Mouse (Mus musculus) CH12.LX (cell line): ENCODE measurements around the gene Ankrd31. TPM values are rescaled to one million over a fixed set of nuclear protein-coding genes. Genes with fewer than 3 reads are reported as not detected.

Experiments
- DNase-seq: peaks from one replicate; pipeline ENCODE4 v3.0.0-alpha.2; 2013; ENCODE audit errors: extremely low read depth
- H3K27ac ChIP-seq: 2 replicates; pipeline ENCODE4 v1.5.1; 2012; ENCODE audit warnings: low read depth, mild to moderate bottlenecking, control low read depth, moderate library complexity; ENCODE audit not compliant: insufficient read depth
- H3K27me3 ChIP-seq: replicated peaks from 2 replicates; pipeline ENCODE3; 2012; ENCODE audit warnings: inconsistent platforms
- H3K36me3 ChIP-seq, 2 experiments: replicated peaks in 1 of 2; 2 replicates each; pipeline versions ENCODE3 to v1.6.1; 2012; ENCODE audit warnings: inconsistent platforms in 1 of 2, low read length in 1 of 2, mild to moderate bottlenecking in 1 of 2, mixed read lengths in 1 of 2, moderate library complexity in 1 of 2; ENCODE audit not compliant: control insufficient read depth in 1 of 2, insufficient read depth in 1 of 2
- H3K4me1 ChIP-seq, 2 experiments: 2 replicates each; pipeline ENCODE4 v1.6.1; 2012; ENCODE audit warnings: inconsistent platforms in 1 of 2, moderate library complexity in 1 of 2; ENCODE audit not compliant: insufficient read depth in 2 of 2, control insufficient read depth in 1 of 2
- H3K4me2 ChIP-seq: 2 replicates; pipeline ENCODE4 v1.6.1; 2012; ENCODE audit warnings: low read depth, mild to moderate bottlenecking, control low read depth; ENCODE audit not compliant: poor library complexity, insufficient read depth, severe bottlenecking
- H3K4me3 ChIP-seq, 3 experiments: fragments of 150-350 bp in 1 of 3; sonication (generic) in 1 of 3; replicated peaks in 1 of 3; 2 replicates each; pipeline versions ENCODE3 to v1.5.1; 2011 to 2012; ENCODE audit warnings: low read depth in 2 of 3, low read length in 2 of 3, mild to moderate bottlenecking in 2 of 3, moderate library complexity in 2 of 3, control low read depth in 1 of 3, improper control_type of control experiment in 1 of 3, inconsistent platforms in 1 of 3, mixed read lengths in 1 of 3; ENCODE audit not compliant: poor library complexity in 1 of 3
- H3K79me2 ChIP-seq: replicated peaks from 2 replicates; pipeline ENCODE4 v1.6.1; 2012; ENCODE audit warnings: mild to moderate bottlenecking, moderate library complexity; ENCODE audit not compliant: control insufficient read depth, poor library complexity, insufficient read depth, severe bottlenecking; ENCODE audit errors: extremely low read depth
- H3K9ac ChIP-seq: 2 replicates; pipeline ENCODE4 v1.6.1; 2012; ENCODE audit warnings: low read depth, mild to moderate bottlenecking, control low read depth, moderate library complexity; ENCODE audit not compliant: insufficient read depth
- H3K9me3 ChIP-seq: replicated peaks from 2 replicates; pipeline ENCODE3; 2012; ENCODE audit warnings: low read length, inconsistent platforms, mixed read lengths
- BHLHE40 ChIP-seq: IDR thresholded peaks from 2 replicates; pipeline ENCODE4 v1.6.1; 2011; ENCODE audit warnings: mild to moderate bottlenecking, low read depth, low read length, improper control_type of control experiment
- CHD2 ChIP-seq: IDR thresholded peaks from 2 replicates; pipeline ENCODE4 v1.6.1; 2011; ENCODE audit warnings: low read length, improper control_type of control experiment
- CTCF ChIP-seq, 2 experiments: IDR thresholded peaks in 1 of 2; conservative IDR thresholded peaks in 1 of 2; 2 replicates each; pipeline ENCODE4 v1.5.1; 2011 to 2012; ENCODE audit warnings: low read depth in 2 of 2, low read length in 2 of 2, improper control_type of control experiment in 1 of 2, inconsistent platforms in 1 of 2, mild to moderate bottlenecking in 1 of 2, moderate library complexity in 1 of 2
- E2F4 ChIP-seq: IDR thresholded peaks from 2 replicates; pipeline ENCODE4 v1.6.1; 2011; ENCODE audit warnings: low read depth, low read length, improper control_type of control experiment; ENCODE audit not compliant: insufficient replicate concordance
- ELF1 ChIP-seq: IDR thresholded peaks from 2 replicates; pipeline ENCODE4 v1.6.1; 2014; ENCODE audit warnings: low read depth, mild to moderate bottlenecking, inconsistent platforms, low read length, improper control_type of control experiment
- ETS1 ChIP-seq: conservative IDR thresholded peaks from 2 replicates; pipeline ENCODE4 v1.6.1; 2012; ENCODE audit warnings: low read depth, mild to moderate bottlenecking, inconsistent platforms, low read length, improper control_type of control experiment, moderate library complexity
- IRF4 ChIP-seq: IDR thresholded peaks from 2 replicates; pipeline ENCODE4 v1.6.1; 2014; ENCODE audit warnings: low read depth, mild to moderate bottlenecking, inconsistent platforms, low read length, improper control_type of control experiment
- JUN ChIP-seq: IDR thresholded peaks from 2 replicates; pipeline ENCODE4 v1.6.1; 2011; ENCODE audit warnings: low read depth, mild to moderate bottlenecking, low read length, improper control_type of control experiment, moderate library complexity; ENCODE audit not compliant: insufficient read depth
- JUND ChIP-seq: conservative IDR thresholded peaks from 2 replicates; pipeline ENCODE4 v1.6.1; 2011; ENCODE audit warnings: low read depth, low read length, improper control_type of control experiment
- MAZ ChIP-seq: IDR thresholded peaks from 2 replicates; pipeline ENCODE4 v1.6.1; 2012; ENCODE audit warnings: low read depth, mild to moderate bottlenecking, inconsistent platforms, low read length, improper control_type of control experiment, moderate library complexity
- MEF2A ChIP-seq: IDR thresholded peaks from 2 replicates; pipeline ENCODE4 v1.6.1; 2014; ENCODE audit warnings: low read depth, mild to moderate bottlenecking, inconsistent platforms, low read length, improper control_type of control experiment, borderline replicate concordance
- MYC ChIP-seq: IDR thresholded peaks from 2 replicates; pipeline ENCODE4 v1.6.1; 2011; ENCODE audit warnings: low read depth, mild to moderate bottlenecking, improper control_type of control experiment, low read length
- NRF1 ChIP-seq: IDR thresholded peaks from 2 replicates; pipeline ENCODE4 v1.6.1; 2014; ENCODE audit warnings: low read depth, mild to moderate bottlenecking, inconsistent platforms, low read length, improper control_type of control experiment, moderate library complexity
- PAX5 ChIP-seq: IDR thresholded peaks from 2 replicates; pipeline ENCODE4 v1.6.1; 2012; ENCODE audit warnings: low read length, inconsistent platforms, mixed read lengths
- POLR2AphosphoS2 ChIP-seq: IDR thresholded peaks from 2 replicates; pipeline ENCODE4 v1.6.1; 2011; ENCODE audit warnings: low read depth, low read length, improper control_type of control experiment
- RAD21 ChIP-seq: IDR thresholded peaks from 2 replicates; pipeline ENCODE4 v1.6.1; 2011; ENCODE audit warnings: low read depth, mild to moderate bottlenecking, low read length, improper control_type of control experiment, moderate library complexity
- SIN3A ChIP-seq: IDR thresholded peaks from 2 replicates; pipeline ENCODE4 v1.6.1; 2012; ENCODE audit warnings: low read length, improper control_type of control experiment, inconsistent platforms
- SMC3 ChIP-seq: IDR thresholded peaks from 2 replicates; pipeline ENCODE4 v1.6.1; 2011; ENCODE audit warnings: low read depth, low read length, improper control_type of control experiment
- USF1 ChIP-seq: IDR thresholded peaks from 2 replicates; pipeline ENCODE4 v1.6.1; 2014; ENCODE audit warnings: low read depth, mild to moderate bottlenecking, inconsistent platforms, low read length, improper control_type of control experiment
- USF2 ChIP-seq: conservative IDR thresholded peaks from 2 replicates; pipeline ENCODE4 v1.6.1; 2011; ENCODE audit warnings: low read depth, low read length, improper control_type of control experiment
- ZKSCAN1 ChIP-seq: IDR thresholded peaks from 2 replicates; pipeline ENCODE4 v1.6.1; 2012; ENCODE audit warnings: low read depth, inconsistent platforms, low read length, improper control_type of control experiment, borderline replicate concordance
- ZNF384 ChIP-seq: IDR thresholded peaks from 2 replicates; pipeline ENCODE4 v1.6.1; 2012; ENCODE audit warnings: low read depth, low read length, improper control_type of control experiment, inconsistent platforms
- dilution Hi-C: fragments of 300-500 bp; cut with MboI; formaldehyde crosslinking; loops from 2 replicates; pipeline ENCODE4 v1.14.3; 2020; ENCODE audit warnings: low sequenced_read_pairs; ENCODE audit not compliant: extremely low pct_unique_long_range_greater_than_20kb, extremely low pct_ligation_motif_present
- in situ Hi-C: fragments of 300-500 bp; cut with MboI; formaldehyde crosslinking; loops from 3 replicates; pipeline ENCODE4 v1.14.3; 2019; ENCODE audit warnings: low sequenced_read_pairs, low pct_ligation_motif_present, low pct_unique_long_range_greater_than_20kb, mixed read lengths
- polyA plus RNA-seq: library from polyadenylated mRNA; unstranded; fragments of >175 nt; gene quantifications from 2 replicates; pipeline ENCODE4 v1.2.1, GENCODE M21; 2012; ENCODE audit warnings: low read depth; ENCODE audit not compliant: insufficient read length
- total RNA-seq, 2 experiments: library from RNA; depleted of rRNA; stranded (reverse); fragments of 300-350 nt in 1 of 2; fragments of >200 nt in 1 of 2; gene quantifications; 2 replicates each; pipeline ENCODE4 v1.2.3; 2012 to 2014

Ankrd31 gene
- total and polyA plus RNA-seq, 3 experiments = not detected

DNA sequence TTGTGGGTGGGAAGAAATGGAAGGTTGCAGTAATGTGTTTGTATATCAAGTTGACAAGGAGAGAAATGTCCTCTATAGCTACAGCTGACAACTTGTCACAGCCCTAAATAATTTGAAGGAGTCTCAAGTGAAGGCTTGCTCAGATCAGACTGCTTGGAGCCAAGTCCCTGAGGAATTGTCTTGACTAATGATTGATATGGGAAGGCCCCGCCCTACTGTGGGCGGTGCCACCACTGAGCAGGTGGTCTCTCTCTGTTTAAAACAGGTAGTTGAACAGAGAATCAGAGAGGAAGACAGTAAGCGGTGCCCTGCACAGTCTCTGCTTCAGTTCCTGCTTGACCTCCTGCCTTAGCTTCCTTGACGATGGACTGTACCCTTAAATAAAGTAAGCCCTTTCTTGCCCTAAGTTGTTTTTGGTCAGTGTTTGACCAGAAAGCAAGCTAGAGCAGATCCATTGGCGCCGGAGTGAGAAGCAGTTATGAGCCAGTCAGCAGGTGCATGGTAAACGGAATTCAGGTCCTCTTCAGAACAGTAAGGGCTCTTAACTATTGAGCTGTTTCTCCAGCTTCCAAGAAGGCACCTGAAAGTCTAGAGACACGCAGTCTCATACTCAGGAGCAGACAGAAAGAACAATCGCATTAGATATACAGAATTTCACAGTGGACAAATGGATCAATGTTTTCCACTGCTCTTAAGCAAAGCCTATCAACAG, 45.3 kb upstream of the Ankrd31 start:
- Histone ChIP-seq H3K9me3 (no peaks in the 10 kb centered on the region), H3K27me3 (no peaks in the 10 kb centered on the region), H3K27ac (no peak overlapping the region), H3K4me3 (no peak overlapping the region), H3K9ac (no peak overlapping the region), H3K4me1 (peaks cover 0 to 20% of the 10 kb centered on the region in 2 experiments; a peak in 2 of 4 replicates), H3K4me2 (no peak overlapping the region), H3K79me2 (no peaks in the 10 kb centered on the region), H3K36me3 (peaks cover 0 to 2% of the 10 kb centered on the region in 2 experiments)
- TF ChIP-seq CHD2 (no peak), NRF1 (no peak), SMC3 (no peak), USF1 (no peak), ETS1 (no peak), SIN3A (no peak), POLR2AphosphoS2 (no peak), RAD21 (no peak), PAX5 (no peak), IRF4 (no peak), ZNF384 (no peak)
- dilution Hi-C loops (no loop called here), in situ Hi-C loops (no loop called here)
- no peak for DNase-seq

DNA sequence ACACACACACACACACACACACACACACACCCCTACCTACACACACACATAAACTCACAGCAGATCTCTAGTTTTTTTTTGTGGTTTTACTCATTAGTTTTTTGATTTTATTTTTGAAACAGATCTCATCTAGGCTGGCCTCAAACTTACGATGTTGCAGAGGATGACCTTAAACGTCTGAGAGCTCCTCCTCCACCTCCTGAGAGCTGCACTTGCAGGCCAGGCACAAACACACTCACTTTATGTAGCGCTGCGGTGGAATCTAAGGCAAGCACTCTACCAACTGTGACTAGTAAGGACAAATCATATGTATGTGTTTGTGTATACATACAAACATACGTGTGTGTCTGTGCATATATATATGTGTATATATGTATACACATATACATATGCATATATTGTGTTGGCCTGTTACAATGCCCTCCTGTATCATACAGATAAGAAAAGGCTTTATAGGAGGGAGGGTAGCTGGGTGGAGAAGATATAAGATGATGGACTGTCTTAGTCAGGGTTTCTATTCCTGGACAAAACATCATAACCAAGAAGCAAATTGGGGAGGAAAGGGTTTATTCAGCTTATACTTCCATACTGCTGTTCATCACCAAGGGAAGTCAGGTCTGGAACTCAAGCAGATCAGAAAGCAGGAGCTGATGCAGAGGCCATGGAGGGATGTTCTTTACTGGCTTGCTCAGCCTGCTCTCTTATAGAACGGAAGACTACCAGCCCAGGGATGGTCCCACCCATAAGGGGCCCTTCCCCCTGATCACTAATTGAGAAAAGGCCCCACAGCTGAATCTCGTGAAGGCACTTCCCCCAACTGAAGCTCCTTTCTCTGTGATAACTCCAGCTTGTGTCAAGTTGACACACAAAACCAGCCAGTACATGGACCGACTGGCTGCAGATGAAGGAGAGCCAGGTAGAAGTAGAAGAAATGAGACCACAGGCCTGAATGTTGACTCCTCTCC, 38.5 kb upstream of the Ankrd31 start:
- in situ Hi-C loops (no loop called here), dilution Hi-C loops (no loop called here)
- no peaks in the 10 kb centered on the region for H3K36me3 ChIP-seq
- H3K27me3 ChIP-seq = no peaks in the 10 kb centered on the region
- no peaks in the 10 kb centered on the region for H3K79me2 ChIP-seq
- no peak overlapping the region for H3K9ac ChIP-seq
- H3K9me3 ChIP-seq = no peaks in the 10 kb centered on the region
- no peak overlapping the region for H3K4me2 ChIP-seq
- no peaks in the 10 kb centered on the region for H3K4me1 ChIP-seq
- no peak overlapping the region for H3K27ac ChIP-seq
- H3K4me3 ChIP-seq = no peak overlapping the region
- no peak for TF ChIP-seq ZKSCAN1
- no peak for TF ChIP-seq BHLHE40
- no peak for TF ChIP-seq E2F4
- TF ChIP-seq CTCF (conservative IDR thresholded peaks at IDR 0.05 in 1 of 2, IDR thresholded peaks at IDR 0.05 in 1 of 2; ENCODE audit: low read depth in 2 of 2, low read length in 2 of 2) = no peak
- TF ChIP-seq USF2 = no peak
- TF ChIP-seq JUND = no peak
- no peak for TF ChIP-seq MYC
- no peak for TF ChIP-seq MEF2A
- no peak for TF ChIP-seq JUN
- no peak for TF ChIP-seq ELF1
- no peak for TF ChIP-seq MAZ
- no peak for DNase-seq
